Mouse (Mus musculus): ENCODE data around the gene 4930524N10Rik.

Gene 4930524N10Rik

GRCm38 (mm10) chrX:154343292-154343691 is at the start of gene 4930524N10Rik:
Gene 4930524N10Rik (minus strand): TSS chrX:154343392.
- no peak for DNase-seq (ENCODE audit: low read depth, low spot score)

- no peak for DNase-seq (ENCODE audit: low read depth, low spot score)
These were observed 6.8 kb upstream of the 4930524N10Rik start for GRCm38 (mm10) chrX:154350042-154350441.

- DNase-seq (ENCODE audit: low read depth, low spot score) = no peak
These were observed 6.3 kb upstream of the 4930524N10Rik start for GRCm38 (mm10) chrX:154349302-154350041.

- no peak for DNase-seq (ENCODE audit: low read depth, low spot score)
These were observed 4.7 kb upstream of the 4930524N10Rik start for GRCm38 (mm10) chrX:154347933-154348332.

Measured in forelimb bud, embryonic 11.5 days (tissue).